Mouse (Mus musculus): ENCODE results near the gene Matn4.

DNA sequence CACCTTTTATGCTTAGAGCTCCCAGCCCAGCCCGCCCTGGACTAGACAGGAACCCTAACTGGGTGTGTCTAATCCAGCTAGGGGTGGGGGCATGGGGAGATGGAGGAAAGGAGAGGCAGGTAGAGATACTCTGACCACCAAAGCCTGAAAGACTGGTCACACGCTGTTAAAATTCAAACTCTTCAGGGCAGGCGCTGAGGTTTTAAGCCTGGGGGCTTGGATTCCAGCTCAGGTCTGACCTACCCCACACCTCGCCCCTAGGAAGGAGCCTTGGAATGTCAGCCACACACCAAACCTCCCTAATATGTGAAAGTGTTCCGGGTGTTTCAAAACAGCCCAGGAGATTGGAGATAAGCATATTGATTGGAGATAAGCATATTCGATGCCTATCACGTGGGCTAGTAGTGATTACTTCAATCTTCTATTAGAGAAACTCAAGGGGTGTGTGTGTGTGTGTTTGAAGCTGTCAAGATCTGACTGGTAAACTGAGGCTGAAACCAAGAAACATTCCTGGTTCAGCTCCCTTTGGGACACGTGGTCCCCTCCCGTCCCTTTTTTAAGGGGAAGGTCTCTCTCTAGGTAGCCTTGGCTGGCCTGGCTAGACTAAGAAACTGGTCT, 28.4 kb upstream of the Matn4 start:
- TF ChIP-seq CTCF (IDR thresholded peaks at IDR 0.05; ENCODE audit: low read depth, low read length) (no peak), POLR2A (IDR thresholded peaks at IDR 0.05; ENCODE audit: insufficient read depth, low read length) (no peak)
